Mouse (Mus musculus): ENCODE results near the gene Cd44. TPM values are rescaled to one million over a fixed set of nuclear protein-coding genes. Genes with fewer than 3 reads are reported as not detected.

Cd44 gene
- polyA plus RNA-seq (2014; fragmentation: Nextera tagmentation; extraction: Ambion mirVana) = 2.0 and 2.4 TPM in 2 replicates

DNA sequence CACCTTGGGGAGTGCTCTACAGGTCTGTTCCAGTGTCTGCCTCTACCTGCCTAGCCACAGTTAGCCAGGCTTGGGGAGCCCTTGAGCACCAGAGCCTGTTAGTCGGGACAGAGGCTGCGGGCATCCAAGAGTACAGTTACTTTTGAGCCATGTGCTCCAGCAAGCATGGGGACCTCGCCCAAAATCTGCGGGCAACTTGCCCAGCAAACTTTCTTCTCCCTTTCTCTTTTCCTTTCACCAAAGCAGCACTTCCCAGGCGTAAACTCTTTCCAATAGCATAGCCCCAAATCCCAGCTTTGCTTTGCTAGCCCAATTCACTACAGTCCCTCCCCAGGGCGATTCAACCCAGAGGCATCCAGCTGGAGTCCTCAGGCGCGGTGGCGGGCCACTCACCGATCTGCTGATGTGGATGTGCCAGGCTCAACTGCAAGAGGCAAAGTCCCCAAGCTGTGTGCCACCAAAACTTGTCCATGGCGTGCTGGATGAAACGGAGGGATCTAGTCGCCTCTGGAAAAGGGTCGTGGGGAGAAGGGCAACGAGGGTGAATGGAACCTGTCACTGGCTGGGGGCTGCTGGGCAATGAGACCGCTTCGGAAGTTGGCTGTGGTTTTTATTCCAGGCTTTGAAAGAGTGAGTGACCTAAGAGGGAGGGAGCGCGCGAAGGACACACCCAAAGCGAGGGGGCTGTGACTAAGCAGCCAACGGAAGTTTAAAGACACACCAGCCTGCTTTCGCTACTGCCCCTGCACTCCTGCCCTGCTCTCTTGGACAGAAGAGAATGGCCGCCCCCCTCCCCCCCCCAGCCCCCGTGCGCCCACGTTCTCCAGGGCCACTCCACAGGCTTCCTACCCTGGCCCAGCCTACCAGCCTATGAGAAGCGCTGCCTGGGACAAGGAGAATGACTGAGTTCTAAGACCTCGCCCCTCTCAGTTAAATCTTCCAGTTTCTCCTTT lies at the start of gene Cd44:
Gene Cd44, minus strand, starts transcription at position 791 of the 953 bp plus-strand sequence.
- H3K36me3 ChIP-seq (ENCODE audit: control insufficient read depth, insufficient read depth, low read length) = no peaks in the 10 kb centered on the region
- H3K9me3 ChIP-seq (ENCODE audit: control insufficient read depth, low read length) = no peaks in the 10 kb centered on the region
- H3K4me3 ChIP-seq (ENCODE audit: low read depth, low read length) = peak within 1 kb of the TSS; percentile 34
- H3K4me1 ChIP-seq (replicated peaks; ENCODE audit: control insufficient read depth, insufficient read depth, low read length) = no peaks in the 10 kb centered on the region
- ATAC-seq (replicated peaks; ENCODE audit: low FRiP score) = peak; percentile 84
- DNase-seq (ENCODE audit: low spot score) = peak; percentile 65
- H3K9ac ChIP-seq (ENCODE audit: low read length) = peak within 1 kb of the TSS; percentile 49
- under 1% methylated on average over 26 of the region's 29 CpGs for WGBS
- H3K4me2 ChIP-seq (ENCODE audit: low read depth, low read length, severe bottlenecking) = peak within 1 kb of the TSS; percentile 66
- no peak within 1 kb of the TSS for H3K27ac ChIP-seq (ENCODE audit: low read depth, low read length)
- no peaks in the 10 kb centered on the region; the same call in 1 of the 2 replicates for H3K27me3 ChIP-seq (ENCODE audit: control insufficient read depth, insufficient read depth, low read length)

DNA sequence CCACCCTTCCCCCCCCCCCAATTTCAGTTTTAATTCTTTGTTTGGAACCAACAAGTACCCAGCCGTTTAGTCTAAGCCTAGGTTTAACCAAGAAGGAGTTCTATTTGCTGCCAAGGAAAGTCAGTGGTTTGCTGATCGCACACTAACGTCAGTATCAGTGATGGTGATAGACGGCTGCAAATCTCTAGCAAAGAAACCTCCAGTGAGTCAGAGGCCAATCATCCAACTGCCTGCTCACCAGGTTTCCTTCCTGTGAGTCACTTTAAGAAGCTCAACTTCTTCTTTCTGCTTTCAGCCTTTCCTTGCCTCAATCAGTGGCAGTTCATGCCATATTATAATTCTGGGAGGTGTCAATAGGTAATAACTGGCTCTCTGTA lies 47.0 kb upstream of the Cd44 start:
- no peak overlapping the region for H3K4me2 ChIP-seq (ENCODE audit: low read depth, low read length, severe bottlenecking)
- H3K9ac ChIP-seq (ENCODE audit: low read length) = no peak overlapping the region
- ATAC-seq (replicated peaks; ENCODE audit: low FRiP score) = no peak
- no peaks in the 10 kb centered on the region for H3K36me3 ChIP-seq (ENCODE audit: control insufficient read depth, insufficient read depth, low read length)
- no peaks in the 10 kb centered on the region for H3K9me3 ChIP-seq (ENCODE audit: control insufficient read depth, low read length)
- DNase-seq (ENCODE audit: low spot score) = no peak
- no peaks in the 10 kb centered on the region for H3K4me1 ChIP-seq (replicated peaks; ENCODE audit: control insufficient read depth, insufficient read depth, low read length)
- no peaks in the 10 kb centered on the region for H3K27me3 ChIP-seq (ENCODE audit: control insufficient read depth, insufficient read depth, low read length)
- 89% methylated on average over 4 of the region's 4 CpGs for WGBS
- no peak overlapping the region for H3K4me3 ChIP-seq (ENCODE audit: low read depth, low read length)
- H3K27ac ChIP-seq (ENCODE audit: low read depth, low read length) = no peak overlapping the region

DNA sequence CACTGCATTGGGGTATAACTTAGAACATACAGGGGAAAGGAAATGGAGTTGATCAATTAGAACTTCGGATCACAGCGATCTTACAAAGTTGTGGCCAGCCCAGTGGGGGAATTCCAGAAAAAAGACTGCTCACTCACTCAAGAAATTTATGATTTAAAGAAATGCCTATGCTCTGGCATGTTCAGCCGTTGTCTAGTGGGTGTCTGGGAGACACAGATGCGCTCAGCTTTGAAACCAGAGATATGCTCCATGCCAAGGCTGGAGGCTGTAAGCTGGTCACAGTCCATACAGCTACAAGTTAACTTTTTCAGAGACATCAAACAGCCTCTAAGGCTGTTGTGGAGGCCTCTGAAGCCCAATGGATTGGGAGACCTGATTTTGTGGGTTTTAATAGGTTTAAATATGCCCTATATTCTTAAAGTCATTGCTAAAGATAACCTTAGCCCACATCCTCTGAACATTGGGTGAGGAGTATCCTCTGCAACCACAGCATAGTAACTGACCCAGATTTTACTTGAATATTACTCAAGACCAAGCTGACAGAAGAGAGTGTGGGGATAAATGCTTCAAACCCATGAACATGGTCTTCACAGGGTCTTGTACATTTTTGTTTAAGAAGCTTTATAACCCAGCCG lies 46.5 kb upstream of the Cd44 start:
- DNase-seq (ENCODE audit: low spot score) (no peak), ATAC-seq (replicated peaks; ENCODE audit: low FRiP score) (no peak)
- H3K36me3 ChIP-seq (ENCODE audit: control insufficient read depth, insufficient read depth, low read length) = no peaks in the 10 kb centered on the region
- 94% methylated on average over 5 of the region's 5 CpGs for WGBS
- no peak overlapping the region for H3K9ac ChIP-seq (ENCODE audit: low read length)
- H3K9me3 ChIP-seq (ENCODE audit: control insufficient read depth, low read length) = no peaks in the 10 kb centered on the region
- no peaks in the 10 kb centered on the region for H3K4me1 ChIP-seq (replicated peaks; ENCODE audit: control insufficient read depth, insufficient read depth, low read length)
- H3K27me3 ChIP-seq (ENCODE audit: control insufficient read depth, insufficient read depth, low read length) = no peaks in the 10 kb centered on the region
- H3K27ac ChIP-seq (ENCODE audit: low read depth, low read length) = no peak overlapping the region
- no peak overlapping the region for H3K4me2 ChIP-seq (ENCODE audit: low read depth, low read length, severe bottlenecking)
- H3K4me3 ChIP-seq (ENCODE audit: low read depth, low read length) = no peak overlapping the region

DNA sequence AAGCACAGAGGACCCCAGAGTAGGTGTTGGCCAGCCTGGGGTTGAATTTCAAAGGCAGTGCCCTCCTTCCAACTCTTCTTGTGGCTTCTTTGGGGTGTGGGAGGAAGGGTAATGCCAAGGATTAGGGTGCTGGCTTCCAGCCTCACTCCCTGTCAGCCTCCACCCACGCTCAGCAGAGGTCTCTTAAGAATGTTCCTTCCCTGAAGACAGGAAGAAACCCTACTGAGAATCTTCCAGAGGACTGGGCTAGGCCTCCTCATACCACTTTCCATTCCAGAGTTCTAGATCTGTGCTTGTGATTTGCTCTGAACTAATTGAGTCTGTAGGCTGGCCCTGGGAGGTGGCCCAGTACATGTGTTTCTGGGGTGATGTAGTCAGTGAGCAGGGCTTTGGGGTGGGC lies 43.6 kb upstream of the Cd44 start:
- 20% methylated on average over 1 of the region's 1 CpGs for WGBS
- H3K36me3 ChIP-seq (ENCODE audit: control insufficient read depth, insufficient read depth, low read length) = no peaks in the 10 kb centered on the region
- H3K27ac ChIP-seq (ENCODE audit: low read depth, low read length) = no peak overlapping the region
- ATAC-seq (replicated peaks; ENCODE audit: low FRiP score) (no peak), DNase-seq (ENCODE audit: low spot score) (no peak)
- H3K9me3 ChIP-seq (ENCODE audit: control insufficient read depth, low read length) = no peaks in the 10 kb centered on the region
- H3K4me3 ChIP-seq (ENCODE audit: low read depth, low read length) = no peak overlapping the region
- no peak overlapping the region for H3K4me2 ChIP-seq (ENCODE audit: low read depth, low read length, severe bottlenecking)
- H3K27me3 ChIP-seq (ENCODE audit: control insufficient read depth, insufficient read depth, low read length) = no peaks in the 10 kb centered on the region
- no peaks in the 10 kb centered on the region for H3K4me1 ChIP-seq (replicated peaks; ENCODE audit: control insufficient read depth, insufficient read depth, low read length)
- no peak overlapping the region for H3K9ac ChIP-seq (ENCODE audit: low read length)

DNA sequence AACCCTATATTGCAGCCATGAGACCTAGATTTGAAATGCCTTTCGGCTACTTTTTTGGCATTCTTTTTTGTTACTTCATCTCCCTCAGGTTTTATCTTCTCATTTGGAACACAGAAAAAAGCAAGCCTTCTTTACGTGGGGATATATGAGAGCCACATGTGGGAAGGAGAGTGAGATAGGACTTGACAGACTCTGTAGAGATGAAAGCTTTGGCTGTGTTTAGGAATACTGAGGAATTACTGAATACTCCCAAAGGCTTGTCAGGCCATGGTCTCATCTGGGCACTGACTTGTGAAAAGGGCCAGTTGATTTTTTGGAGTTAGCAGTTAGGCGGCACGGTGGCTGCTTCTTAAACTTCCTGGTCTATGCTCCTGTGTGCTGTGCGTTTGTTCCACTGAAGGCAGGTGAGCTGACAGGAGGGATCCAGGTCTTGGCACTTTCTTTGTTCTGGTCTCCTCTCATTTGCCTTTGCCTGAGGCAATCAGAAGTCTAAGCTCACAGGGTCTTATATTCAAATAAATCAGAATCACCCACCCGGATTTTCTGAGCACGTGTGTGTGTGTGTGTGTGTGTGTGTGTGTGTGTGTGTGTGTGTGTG lies 43.0 kb upstream of the Cd44 start:
- 82% methylated on average over 7 of the region's 7 CpGs for WGBS
- no peak for DNase-seq (ENCODE audit: low spot score)
- Histone ChIP-seq H3K4me3 (ENCODE audit: low read depth, low read length) (no peak overlapping the region), H3K9ac (ENCODE audit: low read length) (no peak overlapping the region), H3K36me3 (ENCODE audit: control insufficient read depth, insufficient read depth, low read length) (no peaks in the 10 kb centered on the region), H3K27me3 (ENCODE audit: control insufficient read depth, insufficient read depth, low read length) (no peaks in the 10 kb centered on the region), H3K4me1 (replicated peaks; ENCODE audit: control insufficient read depth, insufficient read depth, low read length) (no peaks in the 10 kb centered on the region), H3K4me2 (ENCODE audit: low read depth, low read length, severe bottlenecking) (no peak overlapping the region), H3K9me3 (ENCODE audit: control insufficient read depth, low read length) (no peaks in the 10 kb centered on the region), H3K27ac (ENCODE audit: low read depth, low read length) (no peak overlapping the region)
- ATAC-seq (replicated peaks; ENCODE audit: low FRiP score) = no peak

DNA sequence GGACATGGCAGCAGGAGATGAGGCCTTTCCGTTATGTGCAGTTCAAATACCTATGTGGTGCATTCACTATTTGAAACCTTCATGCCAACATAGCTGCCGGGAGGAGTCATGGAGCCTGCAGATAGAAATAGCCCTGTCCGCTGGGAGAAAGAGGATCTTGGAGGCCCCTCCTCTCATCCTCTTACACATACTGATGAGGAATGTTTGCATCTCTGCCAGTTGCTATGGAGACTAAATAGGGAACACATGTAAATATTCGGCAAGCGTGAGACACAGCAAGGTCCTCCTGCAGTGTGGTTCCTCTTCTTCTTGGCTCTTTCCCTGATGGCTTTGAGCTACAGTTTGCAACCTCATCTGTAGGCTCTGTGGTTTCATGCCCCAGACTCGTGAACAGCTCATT lies 42.5 kb upstream of the Cd44 start:
- H3K9ac ChIP-seq (ENCODE audit: low read length) = no peak overlapping the region
- H3K27me3 ChIP-seq (ENCODE audit: control insufficient read depth, insufficient read depth, low read length) = no peaks in the 10 kb centered on the region
- H3K9me3 ChIP-seq (ENCODE audit: control insufficient read depth, low read length) = no peaks in the 10 kb centered on the region
- H3K36me3 ChIP-seq (ENCODE audit: control insufficient read depth, insufficient read depth, low read length) = no peaks in the 10 kb centered on the region
- no peaks in the 10 kb centered on the region for H3K4me1 ChIP-seq (replicated peaks; ENCODE audit: control insufficient read depth, insufficient read depth, low read length)
- no peak overlapping the region for H3K4me2 ChIP-seq (ENCODE audit: low read depth, low read length, severe bottlenecking)
- ATAC-seq (replicated peaks; ENCODE audit: low FRiP score) (no peak), DNase-seq (ENCODE audit: low spot score) (no peak)
- no peak overlapping the region for H3K27ac ChIP-seq (ENCODE audit: low read depth, low read length)
- 66% methylated on average over 6 of the region's 6 CpGs for WGBS
- H3K4me3 ChIP-seq (ENCODE audit: low read depth, low read length) = no peak overlapping the region

DNA sequence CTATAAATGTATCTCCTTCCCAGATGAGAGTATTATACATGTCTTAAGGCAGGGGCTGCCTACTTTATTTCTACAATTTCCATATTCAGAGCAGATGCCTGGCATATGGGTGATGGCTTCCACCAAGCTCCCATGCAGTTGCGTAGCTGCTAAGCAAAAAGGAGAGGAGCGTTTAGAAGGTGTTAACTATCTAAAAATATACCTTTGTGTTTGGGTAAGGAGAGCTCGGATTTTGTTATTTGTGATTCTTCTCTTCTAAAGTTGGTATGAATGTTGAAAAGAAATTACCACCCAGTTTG lies 41.3 kb upstream of the Cd44 start:
- H3K4me1 ChIP-seq (replicated peaks; ENCODE audit: control insufficient read depth, insufficient read depth, low read length) = no peaks in the 10 kb centered on the region
- H3K27ac ChIP-seq (ENCODE audit: low read depth, low read length) = no peak overlapping the region
- no peak overlapping the region for H3K9ac ChIP-seq (ENCODE audit: low read length)
- ATAC-seq (replicated peaks; ENCODE audit: low FRiP score) (no peak), DNase-seq (ENCODE audit: low spot score) (no peak)
- H3K4me3 ChIP-seq (ENCODE audit: low read depth, low read length) = no peak overlapping the region
- 81% methylated on average over 3 of the region's 3 CpGs for WGBS
- no peaks in the 10 kb centered on the region for H3K9me3 ChIP-seq (ENCODE audit: control insufficient read depth, low read length)
- no peaks in the 10 kb centered on the region for H3K36me3 ChIP-seq (ENCODE audit: control insufficient read depth, insufficient read depth, low read length)
- H3K27me3 ChIP-seq (ENCODE audit: control insufficient read depth, insufficient read depth, low read length) = no peaks in the 10 kb centered on the region
- H3K4me2 ChIP-seq (ENCODE audit: low read depth, low read length, severe bottlenecking) = no peak overlapping the region

DNA sequence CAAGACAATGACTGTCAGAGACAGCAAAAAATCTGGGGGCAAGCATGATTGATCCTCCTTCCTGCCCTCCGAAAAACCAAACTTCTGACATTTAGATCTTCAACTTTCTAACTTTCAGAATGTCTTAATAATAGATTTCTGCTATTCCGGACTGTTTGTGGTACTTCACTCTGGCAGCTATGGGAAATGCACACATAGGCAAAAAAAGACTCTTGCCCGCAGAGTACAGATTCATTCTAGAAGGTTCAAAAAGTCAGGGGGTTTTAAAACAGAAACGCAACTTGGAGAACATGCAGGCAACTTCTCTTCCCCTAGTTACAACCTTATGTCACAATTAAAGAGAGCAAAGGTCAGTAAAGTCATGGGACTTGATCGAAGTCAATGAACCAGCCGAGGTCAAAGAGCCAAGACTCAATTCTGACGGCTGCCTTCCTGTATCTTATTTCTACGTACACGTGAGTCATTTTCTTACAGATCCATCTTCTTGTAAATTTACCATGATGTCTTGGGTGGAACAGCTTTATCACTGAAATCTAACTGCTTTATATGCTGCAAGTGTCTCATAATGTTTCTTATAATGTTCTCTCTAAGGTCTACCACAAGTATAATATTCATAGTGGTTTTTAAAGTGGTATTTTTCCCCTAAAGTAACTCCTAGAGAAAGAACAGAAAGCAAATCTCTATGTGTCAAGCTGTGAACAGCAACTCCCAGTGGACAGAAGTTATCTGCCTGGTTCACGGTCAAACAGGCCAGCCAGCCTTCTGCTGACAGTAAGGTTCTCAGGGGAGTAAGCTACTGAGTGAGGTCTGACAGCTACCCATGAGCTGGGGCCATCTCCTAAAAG lies 40.7 kb upstream of the Cd44 start:
- Histone ChIP-seq H3K27ac (ENCODE audit: low read depth, low read length) (no peak overlapping the region), H3K27me3 (ENCODE audit: control insufficient read depth, insufficient read depth, low read length) (no peaks in the 10 kb centered on the region), H3K4me2 (ENCODE audit: low read depth, low read length, severe bottlenecking) (no peak overlapping the region), H3K9ac (ENCODE audit: low read length) (no peak overlapping the region), H3K36me3 (ENCODE audit: control insufficient read depth, insufficient read depth, low read length) (no peaks in the 10 kb centered on the region), H3K4me3 (ENCODE audit: low read depth, low read length) (no peak overlapping the region), H3K4me1 (replicated peaks; ENCODE audit: control insufficient read depth, insufficient read depth, low read length) (no peaks in the 10 kb centered on the region), H3K9me3 (ENCODE audit: control insufficient read depth, low read length) (no peaks in the 10 kb centered on the region)
- 83% methylated on average over 10 of the region's 10 CpGs for WGBS
- no peak for ATAC-seq (replicated peaks; ENCODE audit: low FRiP score)
- no peak for DNase-seq (ENCODE audit: low spot score)

Measured in forebrain, embryonic 11.5 days (tissue).